Comparison of ENCODE assay signal across 9 mouse cellular contexts in genomic region chr13:84059031-84059651, GRCm38 (mm10).
DNase-seq lines count a peak whose midpoint lies in the region; ATAC-seq lines count a peak whose summit lies in the region.
"Had no signal": no experiment of that assay in that cellular context is flagged by ENCODE, and none has a peak within 500 bp of the region (broad histone marks: within the 10 kb centered on the region; RNA-seq: fewer than 3 reads in every experiment).

No protein-coding gene starts in this region.

- DNase-seq in embryo, embryonic 10 days (ENCODE audit: low spot score): peak; percentile 70
- DNase-seq in embryo, embryonic 9.5 days (ENCODE audit: extremely low spot score): no peak
- peak; percentile 78 for DNase-seq in cerebellum, adult 9-11 months
- DNase-seq in frontal cortex, postnatal 10 days (ENCODE audit: low spot score in 2 of 2): peak; percentile 41 to 57
- DNase-seq in left cerebral cortex, postnatal 25 days (ENCODE audit: low spot score in 2 of 2): peak; percentile 66 to 74
- DNase-seq in retina, postnatal 7 days (ENCODE audit: low read depth, low spot score): peak; percentile 43
- no peak for DNase-seq in natural killer cell, adult 2 months (ENCODE audit: low spot score in 2 of 2)
- DNase-seq: liver, embryonic 13.5 days had no signal

- intact Hi-C loops in left cerebral cortex, postnatal 25 days (cut with DNase I): loop anchor here (5.0 kb wide), 2 partner anchors 72 to 322 kb away; no protein-coding TSS in a partner anchor

- ATAC-seq in monocyte, adult 5-6 weeks (replicated peaks; ENCODE audit: insufficient number of reproducible peaks, low FRiP score, low TSS enrichment, poor library complexity, severe bottlenecking): no peak

Comparison
In these comparisons a context has a peak if more than half of its experiments do, and no peak if none do; other contexts are left out.
1. DNase-seq: peak in embryo, embryonic 10 days (single experiment), cerebellum, adult 9-11 months (single experiment), frontal cortex, postnatal 10 days (2 of 2), left cerebral cortex, postnatal 25 days (2 of 2) and retina, postnatal 7 days (single experiment); none in embryo, embryonic 9.5 days (single experiment) and natural killer cell, adult 2 months (0 of 2).